Mouse (Mus musculus) CH12.LX (cell line): Measurements from ENCODE around the gene Rgl2. TPM values are rescaled to one million over a fixed set of nuclear protein-coding genes. Genes with fewer than 3 reads are reported as not detected.

Source experiments
- DNase-seq: peaks from one replicate; pipeline ENCODE4 v3.0.0-alpha.2; 2013; ENCODE audit errors: extremely low read depth
- H3K27ac ChIP-seq: 2 replicates; pipeline ENCODE4 v1.5.1; 2012; ENCODE audit warnings: low read depth, mild to moderate bottlenecking, control low read depth, moderate library complexity; ENCODE audit not compliant: insufficient read depth
- H3K27me3 ChIP-seq: replicated peaks from 2 replicates; pipeline ENCODE3; 2012; ENCODE audit warnings: inconsistent platforms
- H3K36me3 ChIP-seq, 2 experiments: replicated peaks in 1 of 2; 2 replicates each; pipeline versions ENCODE3 to v1.6.1; 2012; ENCODE audit warnings: inconsistent platforms in 1 of 2, low read length in 1 of 2, mild to moderate bottlenecking in 1 of 2, mixed read lengths in 1 of 2, moderate library complexity in 1 of 2; ENCODE audit not compliant: control insufficient read depth in 1 of 2, insufficient read depth in 1 of 2
- H3K4me1 ChIP-seq, 2 experiments: 2 replicates each; pipeline ENCODE4 v1.6.1; 2012; ENCODE audit warnings: inconsistent platforms in 1 of 2, moderate library complexity in 1 of 2; ENCODE audit not compliant: insufficient read depth in 2 of 2, control insufficient read depth in 1 of 2
- H3K4me2 ChIP-seq: 2 replicates; pipeline ENCODE4 v1.6.1; 2012; ENCODE audit warnings: low read depth, mild to moderate bottlenecking, control low read depth; ENCODE audit not compliant: poor library complexity, insufficient read depth, severe bottlenecking
- H3K4me3 ChIP-seq, 3 experiments: fragments of 150-350 bp in 1 of 3; sonication (generic) in 1 of 3; replicated peaks in 1 of 3; 2 replicates each; pipeline versions ENCODE3 to v1.5.1; 2011 to 2012; ENCODE audit warnings: low read depth in 2 of 3, low read length in 2 of 3, mild to moderate bottlenecking in 2 of 3, moderate library complexity in 2 of 3, control low read depth in 1 of 3, improper control_type of control experiment in 1 of 3, inconsistent platforms in 1 of 3, mixed read lengths in 1 of 3; ENCODE audit not compliant: poor library complexity in 1 of 3
- H3K79me2 ChIP-seq: replicated peaks from 2 replicates; pipeline ENCODE4 v1.6.1; 2012; ENCODE audit warnings: mild to moderate bottlenecking, moderate library complexity; ENCODE audit not compliant: control insufficient read depth, poor library complexity, insufficient read depth, severe bottlenecking; ENCODE audit errors: extremely low read depth
- H3K9ac ChIP-seq: 2 replicates; pipeline ENCODE4 v1.6.1; 2012; ENCODE audit warnings: low read depth, mild to moderate bottlenecking, control low read depth, moderate library complexity; ENCODE audit not compliant: insufficient read depth
- H3K9me3 ChIP-seq: replicated peaks from 2 replicates; pipeline ENCODE3; 2012; ENCODE audit warnings: low read length, inconsistent platforms, mixed read lengths
- E2F4 ChIP-seq: IDR thresholded peaks from 2 replicates; pipeline ENCODE4 v1.6.1; 2011; ENCODE audit warnings: low read depth, low read length, improper control_type of control experiment; ENCODE audit not compliant: insufficient replicate concordance
- ELF1 ChIP-seq: IDR thresholded peaks from 2 replicates; pipeline ENCODE4 v1.6.1; 2014; ENCODE audit warnings: low read depth, mild to moderate bottlenecking, inconsistent platforms, low read length, improper control_type of control experiment
- ETS1 ChIP-seq: conservative IDR thresholded peaks from 2 replicates; pipeline ENCODE4 v1.6.1; 2012; ENCODE audit warnings: low read depth, mild to moderate bottlenecking, inconsistent platforms, low read length, improper control_type of control experiment, moderate library complexity
- GABPA ChIP-seq: IDR thresholded peaks from 2 replicates; pipeline ENCODE4 v1.6.1; 2012; ENCODE audit warnings: low read depth, low read length, improper control_type of control experiment, inconsistent platforms; ENCODE audit not compliant: insufficient replicate concordance
- IRF4 ChIP-seq: IDR thresholded peaks from 2 replicates; pipeline ENCODE4 v1.6.1; 2014; ENCODE audit warnings: low read depth, mild to moderate bottlenecking, inconsistent platforms, low read length, improper control_type of control experiment
- JUN ChIP-seq: IDR thresholded peaks from 2 replicates; pipeline ENCODE4 v1.6.1; 2011; ENCODE audit warnings: low read depth, mild to moderate bottlenecking, low read length, improper control_type of control experiment, moderate library complexity; ENCODE audit not compliant: insufficient read depth
- KAT2A ChIP-seq: IDR thresholded peaks from 2 replicates; pipeline ENCODE4 v1.6.1; 2012; ENCODE audit warnings: low read length, improper control_type of control experiment, inconsistent platforms; ENCODE audit not compliant: insufficient replicate concordance
- MXI1 ChIP-seq: IDR thresholded peaks from 2 replicates; pipeline ENCODE4 v1.6.1; 2011; ENCODE audit warnings: mild to moderate bottlenecking, low read depth, low read length, improper control_type of control experiment
- MYC ChIP-seq: IDR thresholded peaks from 2 replicates; pipeline ENCODE4 v1.6.1; 2011; ENCODE audit warnings: low read depth, mild to moderate bottlenecking, improper control_type of control experiment, low read length
- NELFE ChIP-seq: IDR thresholded peaks from 2 replicates; pipeline ENCODE4 v1.6.1; 2011; ENCODE audit warnings: low read depth, low read length, improper control_type of control experiment
- PAX5 ChIP-seq: IDR thresholded peaks from 2 replicates; pipeline ENCODE4 v1.6.1; 2012; ENCODE audit warnings: low read length, inconsistent platforms, mixed read lengths
- POLR2A ChIP-seq: IDR thresholded peaks from 2 replicates; pipeline ENCODE4 v1.6.1; 2011; ENCODE audit warnings: low read depth, mild to moderate bottlenecking, improper control_type of control experiment, low read length
- RCOR1 ChIP-seq: conservative IDR thresholded peaks from 2 replicates; pipeline ENCODE4 v1.6.1; 2012; ENCODE audit warnings: low read depth, mild to moderate bottlenecking, inconsistent platforms, low read length, improper control_type of control experiment
- SMC3 ChIP-seq: IDR thresholded peaks from 2 replicates; pipeline ENCODE4 v1.6.1; 2011; ENCODE audit warnings: low read depth, low read length, improper control_type of control experiment
- TBP ChIP-seq: conservative IDR thresholded peaks from 2 replicates; pipeline ENCODE4 v1.6.1; 2011; ENCODE audit warnings: low read depth, low read length, improper control_type of control experiment
- TCF12 ChIP-seq: IDR thresholded peaks from 2 replicates; pipeline ENCODE4 v1.6.1; 2014; ENCODE audit warnings: low read depth, mild to moderate bottlenecking, inconsistent platforms, low read length, improper control_type of control experiment
- UBTF ChIP-seq: IDR thresholded peaks from 2 replicates; pipeline ENCODE4 v1.6.1; 2012; ENCODE audit warnings: low read depth, mild to moderate bottlenecking, inconsistent platforms, low read length, improper control_type of control experiment, moderate library complexity
- USF1 ChIP-seq: IDR thresholded peaks from 2 replicates; pipeline ENCODE4 v1.6.1; 2014; ENCODE audit warnings: low read depth, mild to moderate bottlenecking, inconsistent platforms, low read length, improper control_type of control experiment
- USF2 ChIP-seq: conservative IDR thresholded peaks from 2 replicates; pipeline ENCODE4 v1.6.1; 2011; ENCODE audit warnings: low read depth, low read length, improper control_type of control experiment
- ZC3H11A ChIP-seq: IDR thresholded peaks from 2 replicates; pipeline ENCODE4 v1.6.1; 2012; ENCODE audit warnings: low read depth, mild to moderate bottlenecking, inconsistent platforms, low read length, improper control_type of control experiment
- ZKSCAN1 ChIP-seq: IDR thresholded peaks from 2 replicates; pipeline ENCODE4 v1.6.1; 2012; ENCODE audit warnings: low read depth, inconsistent platforms, low read length, improper control_type of control experiment, borderline replicate concordance
- ZNF384 ChIP-seq: IDR thresholded peaks from 2 replicates; pipeline ENCODE4 v1.6.1; 2012; ENCODE audit warnings: low read depth, low read length, improper control_type of control experiment, inconsistent platforms
- dilution Hi-C: fragments of 300-500 bp; cut with MboI; formaldehyde crosslinking; loops from 2 replicates; pipeline ENCODE4 v1.14.3; 2020; ENCODE audit warnings: low sequenced_read_pairs; ENCODE audit not compliant: extremely low pct_unique_long_range_greater_than_20kb, extremely low pct_ligation_motif_present
- in situ Hi-C: fragments of 300-500 bp; cut with MboI; formaldehyde crosslinking; loops from 3 replicates; pipeline ENCODE4 v1.14.3; 2019; ENCODE audit warnings: low sequenced_read_pairs, low pct_ligation_motif_present, low pct_unique_long_range_greater_than_20kb, mixed read lengths
- polyA plus RNA-seq: library from polyadenylated mRNA; unstranded; fragments of >175 nt; gene quantifications from 2 replicates; pipeline ENCODE4 v1.2.1, GENCODE M21; 2012; ENCODE audit warnings: low read depth; ENCODE audit not compliant: insufficient read length
- total RNA-seq, 2 experiments: library from RNA; depleted of rRNA; stranded (reverse); fragments of 300-350 nt in 1 of 2; fragments of >200 nt in 1 of 2; gene quantifications; 2 replicates each; pipeline ENCODE4 v1.2.3; 2012 to 2014

The Rgl2 gene
- total and polyA plus RNA-seq, 3 experiments, result 20.1 to 29.1 (median 25.6) TPM

GRCm38 (mm10) chr17:33940981-33941380, 11.6 kb downstream of the Rgl2 start:
- H3K4me2 ChIP-seq, result peak overlapping the region; percentile 69
- in situ Hi-C loops, result no loop called here
- DNase-seq, result no peak
- H3K27me3 ChIP-seq, result no peaks in the 10 kb centered on the region
- H3K9me3 ChIP-seq, result no peaks in the 10 kb centered on the region
- H3K27ac ChIP-seq, result no peak overlapping the region
- peaks cover 7 to 24% of the 10 kb centered on the region in 2 experiments for H3K4me1 ChIP-seq
- peaks cover 42 to 64% of the 10 kb centered on the region in 2 experiments for H3K36me3 ChIP-seq
- peak overlapping the region; percentile 94 to 99 (median 96) for H3K4me3 ChIP-seq
- peaks cover 31% of the 10 kb centered on the region for H3K79me2 ChIP-seq
- TF ChIP-seq TCF12 (no peak), SMC3 (no peak), MXI1 (no peak), KAT2A (no peak), ZNF384 (no peak), IRF4 (no peak), USF1 (no peak), RCOR1 (no peak), PAX5 (no peak), ETS1 (no peak), E2F4 (no peak), ELF1 (no peak), TBP (no peak), ZC3H11A (no peak), JUN (no peak), MYC (no peak), NELFE (no peak; the same call in 1 of the 2 replicates)
- dilution Hi-C loops, result no loop called here
- peak overlapping the region; percentile 93 for H3K9ac ChIP-seq

DNA sequence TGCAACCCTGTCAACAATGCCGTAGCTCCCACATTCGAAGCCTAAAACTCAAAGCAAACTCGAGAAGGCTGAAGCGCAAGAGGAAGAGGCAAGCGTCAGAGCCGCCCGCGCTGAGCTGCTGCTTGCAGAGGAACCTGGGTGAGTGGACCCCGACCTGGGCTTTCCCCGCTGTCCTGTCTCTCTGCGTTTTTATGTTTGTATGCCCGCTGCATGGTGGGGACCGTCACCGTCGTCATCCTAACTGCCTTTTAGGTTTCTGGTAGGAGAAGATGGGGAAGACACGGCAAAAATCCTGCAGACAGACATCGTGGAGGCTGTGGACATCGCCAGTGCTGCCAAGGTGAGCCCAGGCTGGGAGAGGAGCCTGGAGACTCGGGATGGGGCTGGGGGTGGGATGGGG, 12.0 kb downstream of the Rgl2 start:
- peaks cover 46 to 66% of the 10 kb centered on the region in 2 experiments for H3K36me3 ChIP-seq

More for the DNA sequence above, 12.0 kb downstream of the Rgl2 start:
- peak overlapping the region; percentile 94 to 99 (median 96) for H3K4me3 ChIP-seq
- peaks cover 7 to 24% of the 10 kb centered on the region in 2 experiments for H3K4me1 ChIP-seq
- no peaks in the 10 kb centered on the region for H3K9me3 ChIP-seq
- H3K4me2 ChIP-seq, result peak overlapping the region; percentile 69
- H3K27ac ChIP-seq, result no peak overlapping the region
- dilution Hi-C loops, result no loop called here
- no peaks in the 10 kb centered on the region for H3K27me3 ChIP-seq
- H3K9ac ChIP-seq, result peak overlapping the region; percentile 93
- in situ Hi-C loops, result no loop called here
- peaks cover 31% of the 10 kb centered on the region for H3K79me2 ChIP-seq
- TF ChIP-seq MXI1 (no peak), USF2 (no peak), PAX5 (no peak), ELF1 (no peak), MYC (no peak), UBTF (no peak), POLR2A (no peak), GABPA (no peak), ZKSCAN1 (no peak)
- no peak for DNase-seq
